Mouse (Mus musculus): Measurements from ENCODE around the gene Cyb561d1. TPM values are rescaled to one million over a fixed set of nuclear protein-coding genes. Genes with fewer than 3 reads are reported as not detected.

Cyb561d1 gene
- polyA plus RNA-seq (2014; fragmentation: Illumina TruSeq; extraction: RNeasy Lipid Tissue Mini Kit (QIAGEN cat#74804); ENCODE audit: low read depth, low replicate concordance): 2.0 TPM

GRCm38 (mm10) chr3:108200329-108201323 lies at the start of gene Cyb561d1:
Cyb561d1 (minus strand) TSS chr3:108201212.

GRCm38 (mm10) chr3:108226558-108227350 lies 25.7 kb upstream of the Cyb561d1 start, which contains the start of gene Sypl2:
Sypl2 (minus strand) TSS chr3:108226648.

GRCm38 (mm10) chr3:108210771-108211139 lies 9.7 kb upstream of the Cyb561d1 start, which contains the start of gene Atxn7l2:
Atxn7l2 (minus strand) TSS chr3:108210934.

GRCm38 (mm10) chr3:108186098-108187047 lies 14.6 kb downstream of the Cyb561d1 start, which contains the start of gene Amigo1:
Amigo1 (plus strand) TSS chr3:108186335.

GRCm38 (mm10) chr3:108154656-108155055 lies 46.4 kb downstream of the Cyb561d1 start, which contains the start of gene Gpr61:
Gpr61 (minus strand) TSS chr3:108154882.

Other genes starting within 250 kb of the Cyb561d1 start
- 31.2 TPM for gene Gstm3, start 231.9 kb downstream of the Cyb561d1 start, polyA plus RNA-seq (2014; fragmentation: Illumina TruSeq; extraction: RNeasy Lipid Tissue Mini Kit (QIAGEN cat#74804); ENCODE audit: low read depth, low replicate concordance)
- gene Gstm2, start 214.8 kb downstream of the Cyb561d1 start, polyA plus RNA-seq (2014; fragmentation: Illumina TruSeq; extraction: RNeasy Lipid Tissue Mini Kit (QIAGEN cat#74804); ENCODE audit: low read depth, low replicate concordance): 81.4 TPM
- 506 TPM for gene Gstm1, start 183.2 kb downstream of the Cyb561d1 start, polyA plus RNA-seq (2014; fragmentation: Illumina TruSeq; extraction: RNeasy Lipid Tissue Mini Kit (QIAGEN cat#74804); ENCODE audit: low read depth, low replicate concordance)
- gene Gstm4, start 156.3 kb downstream of the Cyb561d1 start, polyA plus RNA-seq (2014; fragmentation: Illumina TruSeq; extraction: RNeasy Lipid Tissue Mini Kit (QIAGEN cat#74804); ENCODE audit: low read depth, low replicate concordance): 25.8 TPM
- 6.4 TPM for gene Ampd2, start 114.6 kb downstream of the Cyb561d1 start, polyA plus RNA-seq (2014; fragmentation: Illumina TruSeq; extraction: RNeasy Lipid Tissue Mini Kit (QIAGEN cat#74804); ENCODE audit: low read depth, low replicate concordance)
- 0.95 TPM for gene Gnat2, start 108.4 kb downstream of the Cyb561d1 start, polyA plus RNA-seq (2014; fragmentation: Illumina TruSeq; extraction: RNeasy Lipid Tissue Mini Kit (QIAGEN cat#74804); ENCODE audit: low read depth, low replicate concordance)
- gene Gnai3, start 55.1 kb downstream of the Cyb561d1 start, polyA plus RNA-seq (2014; fragmentation: Illumina TruSeq; extraction: RNeasy Lipid Tissue Mini Kit (QIAGEN cat#74804); ENCODE audit: low read depth, low replicate concordance): 137 TPM
- not detected for gene Gpr61, start 46.3 kb downstream of the Cyb561d1 start, polyA plus RNA-seq (2014; fragmentation: Illumina TruSeq; extraction: RNeasy Lipid Tissue Mini Kit (QIAGEN cat#74804); ENCODE audit: low read depth, low replicate concordance)
- gene Amigo1, start 14.9 kb downstream of the Cyb561d1 start, polyA plus RNA-seq (2014; fragmentation: Illumina TruSeq; extraction: RNeasy Lipid Tissue Mini Kit (QIAGEN cat#74804); ENCODE audit: low read depth, low replicate concordance): 2.5 TPM
- gene Atxn7l2, start 9.7 kb upstream of the Cyb561d1 start, polyA plus RNA-seq (2014; fragmentation: Illumina TruSeq; extraction: RNeasy Lipid Tissue Mini Kit (QIAGEN cat#74804); ENCODE audit: low read depth, low replicate concordance): not detected
- gene Sypl2, start 25.4 kb upstream of the Cyb561d1 start, polyA plus RNA-seq (2014; fragmentation: Illumina TruSeq; extraction: RNeasy Lipid Tissue Mini Kit (QIAGEN cat#74804); ENCODE audit: low read depth, low replicate concordance): not detected
- gene Psma5, start 55.7 kb upstream of the Cyb561d1 start, polyA plus RNA-seq (2014; fragmentation: Illumina TruSeq; extraction: RNeasy Lipid Tissue Mini Kit (QIAGEN cat#74804); ENCODE audit: low read depth, low replicate concordance): 96.0 TPM
- 5.6 TPM for gene Sort1, start 82.9 kb upstream of the Cyb561d1 start, polyA plus RNA-seq (2014; fragmentation: Illumina TruSeq; extraction: RNeasy Lipid Tissue Mini Kit (QIAGEN cat#74804); ENCODE audit: low read depth, low replicate concordance)
- not detected for gene Mybphl, start 163.7 kb upstream of the Cyb561d1 start, polyA plus RNA-seq (2014; fragmentation: Illumina TruSeq; extraction: RNeasy Lipid Tissue Mini Kit (QIAGEN cat#74804); ENCODE audit: low read depth, low replicate concordance)
- not detected for gene Psrc1, start 182.6 kb upstream of the Cyb561d1 start, polyA plus RNA-seq (2014; fragmentation: Illumina TruSeq; extraction: RNeasy Lipid Tissue Mini Kit (QIAGEN cat#74804); ENCODE audit: low read depth, low replicate concordance)
- gene Celsr2, start 214.3 kb upstream of the Cyb561d1 start, polyA plus RNA-seq (2014; fragmentation: Illumina TruSeq; extraction: RNeasy Lipid Tissue Mini Kit (QIAGEN cat#74804); ENCODE audit: low read depth, low replicate concordance): not detected
- gene Sars, start 244.0 kb upstream of the Cyb561d1 start, polyA plus RNA-seq (2014; fragmentation: Illumina TruSeq; extraction: RNeasy Lipid Tissue Mini Kit (QIAGEN cat#74804); ENCODE audit: low read depth, low replicate concordance): 12.8 TPM

Measured in liver, adult 10 weeks (tissue).